Mouse (Mus musculus) limb, embryonic 15.5 days (tissue): ENCODE results near the gene Gm21983. TPM values are rescaled to one million over a fixed set of nuclear protein-coding genes. Genes with fewer than 3 reads are reported as not detected.
A peak's percentile ranks its signal among the peaks of the same experiment; 100 is the strongest.

ENCODE experiments used
- ATAC-seq: fragments of 200-750 bp; cut with Nextera tagmentation; 2 replicates; pipeline ENCODE4 v1.8.0; 2017; ENCODE audit warnings: low read depth, moderate TSS enrichment; ENCODE audit not compliant: insufficient number of reproducible peaks, low FRiP score, low TSS enrichment
- H3K27ac ChIP-seq: fragments of 300-500 bp; sonication (generic); 2 replicates; pipeline ENCODE4 v1.5.1; 2015; ENCODE audit warnings: moderate library complexity, mild to moderate bottlenecking, inconsistent platforms
- H3K27me3 ChIP-seq: fragments of 300-500 bp; sonication (generic); 2 replicates; pipeline ENCODE4 v1.6.1; 2015; ENCODE audit warnings: inconsistent platforms
- H3K36me3 ChIP-seq: fragments of 300-500 bp; sonication (generic); 2 replicates; pipeline ENCODE4 v1.6.1; 2015; ENCODE audit warnings: inconsistent platforms
- H3K4me1 ChIP-seq: fragments of 300-500 bp; sonication (generic); 2 replicates; pipeline ENCODE4 v1.6.1; 2015; ENCODE audit warnings: inconsistent platforms
- H3K4me2 ChIP-seq: fragments of 300-500 bp; sonication (generic); 2 replicates; pipeline ENCODE4 v1.6.1; 2015; ENCODE audit warnings: mild to moderate bottlenecking, inconsistent platforms
- H3K4me3 ChIP-seq: fragments of 300-500 bp; sonication (generic); 2 replicates; pipeline ENCODE4 v1.5.1; 2015; ENCODE audit warnings: mild to moderate bottlenecking, inconsistent platforms
- H3K9ac ChIP-seq: fragments of 300-500 bp; sonication (generic); 2 replicates; pipeline ENCODE4 v1.6.1; 2015; ENCODE audit warnings: inconsistent platforms
- H3K9me3 ChIP-seq: fragments of 300-500 bp; sonication (generic); 2 replicates; pipeline ENCODE4 v1.6.1; 2016; ENCODE audit warnings: inconsistent platforms
- WGBS: fragments of 180-500 bp; shearing (Covaris S2); methylation state at CpG from one replicate; pipeline ENCODE4 v1.1.7; 2015; 5-methylcytosine and 5-hydroxymethylcytosine counted together
- polyA plus RNA-seq: library from polyadenylated mRNA; unstranded; fragments of >200 nt; fragmentation: Nextera tagmentation; extraction: Ambion mirVana; gene quantifications from 2 replicates; pipeline ENCODE4 v1.2.1, GENCODE M21; 2015

The Gm21983 gene
- polyA plus RNA-seq, 1 experiment from 2014 or later: 0.90 TPM

DNA sequence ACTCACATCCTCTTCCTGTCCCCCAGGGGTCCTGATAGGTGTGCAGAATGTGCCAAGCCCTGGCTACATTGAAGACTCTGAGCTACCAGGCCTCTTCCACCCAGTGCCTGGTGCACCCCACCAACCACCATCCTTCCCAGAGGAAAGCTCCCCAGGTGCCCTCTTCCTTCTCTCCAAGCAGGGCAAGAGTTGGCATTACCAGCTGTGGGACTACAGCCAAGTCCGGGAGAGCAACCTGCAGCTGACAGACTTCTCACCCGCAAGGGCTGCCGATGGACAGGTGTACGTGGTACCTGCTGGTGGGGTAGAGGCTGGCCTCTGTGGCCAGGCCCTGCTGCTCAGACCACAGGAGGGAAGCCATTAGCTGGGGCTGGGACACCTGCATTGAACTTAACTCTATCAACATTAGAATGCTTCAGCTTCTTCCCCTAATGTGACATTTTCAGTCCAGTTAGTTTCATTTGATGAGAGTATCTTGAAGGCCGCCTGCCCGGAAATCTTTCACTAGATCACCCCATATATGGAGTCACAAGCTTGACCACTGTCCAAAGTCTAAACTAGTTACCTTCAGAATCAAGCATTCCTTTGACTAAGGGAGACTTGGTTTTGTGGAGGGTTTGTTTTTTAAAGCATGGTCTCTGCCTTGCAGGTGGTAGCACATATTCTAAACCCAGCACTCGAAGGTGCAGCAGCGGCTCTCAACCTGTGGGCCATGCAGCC, 23.0 kb upstream of the Gm21983 start:
- WGBS: 92% methylated on average over 8 of the region's 8 CpGs
- Histone ChIP-seq H3K36me3 (peaks cover 57% of the 10 kb centered on the region), H3K4me1 (no peaks in the 10 kb centered on the region), H3K27me3 (no peaks in the 10 kb centered on the region), H3K9me3 (no peaks in the 10 kb centered on the region), H3K9ac (no peak overlapping the region), H3K4me3 (no peak overlapping the region), H3K27ac (no peak overlapping the region), H3K4me2 (no peak overlapping the region)
- ATAC-seq: no peak

- Histone ChIP-seq H3K4me1 (peaks cover 17% of the 10 kb centered on the region), H3K36me3 (peaks cover 27% of the 10 kb centered on the region), H3K9me3 (no peaks in the 10 kb centered on the region), H3K4me2 (no peak overlapping the region), H3K27me3 (no peaks in the 10 kb centered on the region), H3K27ac (no peak overlapping the region), H3K4me3 (no peak overlapping the region), H3K9ac (no peak overlapping the region)
- no peak for ATAC-seq
- WGBS: 95% methylated on average over 8 of the region's 8 CpGs
Observed at GRCm38 (mm10) chr7:27198779-27199178, 17.9 kb upstream of the Gm21983 start.

GRCm38 (mm10) chr7:27198355-27198754, 17.5 kb upstream of the Gm21983 start:
- peaks cover 19% of the 10 kb centered on the region for H3K4me1 ChIP-seq
- no peak for ATAC-seq
- H3K36me3 ChIP-seq: peaks cover 28% of the 10 kb centered on the region
- H3K9ac ChIP-seq: no peak overlapping the region
- no peak overlapping the region for H3K4me3 ChIP-seq
- H3K27ac ChIP-seq: no peak overlapping the region
- no peaks in the 10 kb centered on the region for H3K27me3 ChIP-seq
- H3K9me3 ChIP-seq: no peaks in the 10 kb centered on the region
- no peak overlapping the region for H3K4me2 ChIP-seq

DNA sequence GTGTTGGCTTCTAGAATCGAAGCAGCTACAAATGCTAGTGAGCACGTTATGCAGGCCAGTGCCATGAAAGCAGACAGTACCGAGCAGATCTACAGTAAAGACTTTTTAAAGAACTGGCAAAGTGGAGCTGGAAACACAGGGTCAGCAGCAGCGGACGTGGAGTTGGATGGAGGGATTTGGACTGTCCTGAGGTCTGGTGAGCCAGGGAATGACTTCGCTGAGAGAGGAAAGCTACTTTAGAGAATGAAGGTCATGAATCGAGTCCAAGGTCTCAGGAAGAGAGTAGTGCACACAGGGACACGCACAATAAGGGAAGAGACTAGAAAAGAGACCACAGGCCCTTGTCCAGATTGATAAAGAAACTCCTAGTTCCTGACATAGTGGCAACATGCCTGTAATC, 16.7 kb upstream of the Gm21983 start:
- no peaks in the 10 kb centered on the region for H3K9me3 ChIP-seq
- peaks cover 28% of the 10 kb centered on the region for H3K36me3 ChIP-seq
- H3K9ac ChIP-seq: no peak overlapping the region
- no peak overlapping the region for H3K4me3 ChIP-seq
- 90% methylated on average over 8 of the region's 8 CpGs for WGBS
- no peaks in the 10 kb centered on the region for H3K27me3 ChIP-seq
- ATAC-seq: no peak
- H3K4me2 ChIP-seq: no peak overlapping the region
- no peak overlapping the region for H3K27ac ChIP-seq
- peaks cover 19% of the 10 kb centered on the region for H3K4me1 ChIP-seq

GRCm38 (mm10) chr7:27197136-27197535, 16.2 kb upstream of the Gm21983 start:
- no peak overlapping the region for H3K9ac ChIP-seq
- peaks cover 28% of the 10 kb centered on the region for H3K36me3 ChIP-seq
- H3K27ac ChIP-seq: no peak overlapping the region
- ATAC-seq: no peak
- no peak overlapping the region for H3K4me3 ChIP-seq
- no peaks in the 10 kb centered on the region for H3K9me3 ChIP-seq
- no peaks in the 10 kb centered on the region for H3K27me3 ChIP-seq
- WGBS: 82% methylated on average over 3 of the region's 3 CpGs
- peaks cover 19% of the 10 kb centered on the region for H3K4me1 ChIP-seq
- no peak overlapping the region for H3K4me2 ChIP-seq

DNA sequence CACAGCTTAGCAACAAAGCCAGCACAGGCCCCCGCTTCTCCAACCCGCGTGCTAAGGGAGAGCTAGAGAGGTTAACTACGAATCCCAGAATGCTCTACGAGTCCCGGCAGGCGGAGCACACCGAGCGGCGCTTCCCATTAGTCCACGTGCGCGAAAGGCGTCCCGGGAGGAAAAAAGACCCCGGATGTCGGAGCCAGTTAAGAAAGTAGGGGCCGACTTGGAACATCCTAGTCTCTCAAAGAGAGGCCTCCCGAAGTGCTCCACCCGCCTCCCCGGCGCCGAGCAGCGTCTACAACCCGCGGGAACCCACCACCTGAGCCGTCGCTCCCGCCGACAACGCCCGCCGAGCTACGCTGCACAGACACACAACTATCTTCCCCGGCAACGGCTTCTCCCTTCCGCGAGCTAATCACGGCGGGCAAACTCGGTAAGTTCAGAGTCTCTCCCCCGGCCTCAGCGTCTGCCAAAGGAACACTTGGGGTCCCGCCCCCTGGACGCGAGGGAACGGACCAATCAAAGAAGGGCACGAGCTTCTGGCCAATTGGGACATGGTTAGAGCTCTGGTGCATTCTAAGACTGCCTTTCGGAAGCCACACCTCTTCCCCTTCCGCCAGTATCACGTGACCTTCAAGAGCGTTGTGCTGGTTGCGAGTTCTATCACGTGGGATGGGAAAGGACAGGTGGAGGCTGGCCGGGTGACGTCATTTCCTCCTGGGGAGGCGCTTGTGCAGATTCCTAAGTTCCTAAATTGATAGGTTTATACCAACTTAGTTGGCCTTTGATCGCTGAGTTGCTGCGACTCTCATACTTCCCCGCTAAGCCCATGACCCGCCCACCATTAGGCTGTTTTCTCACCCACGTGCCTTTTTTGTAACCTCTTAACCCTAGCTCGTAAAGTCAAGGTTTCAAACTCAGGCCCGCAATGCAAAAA, 15.1 kb upstream of the Gm21983 start, which contains the start of the genes BC024978 and Snrpa:
TSS of gene BC024978 (plus strand) at position 101 of the 931 bp plus-strand sequence.
TSS of gene Snrpa (minus strand) at position 591 of the 931 bp plus-strand sequence.
- Histone ChIP-seq H3K4me2 (peak within 1 kb of the TSS; percentile 62), H3K36me3 (peaks cover 33% of the 10 kb centered on the region), H3K4me3 (peak within 1 kb of the TSS; percentile 91), H3K27ac (peak within 1 kb of the TSS; percentile 100), H3K9ac (peak within 1 kb of the TSS; percentile 89), H3K9me3 (no peaks in the 10 kb centered on the region), H3K4me1 (peaks cover 19% of the 10 kb centered on the region), H3K27me3 (no peaks in the 10 kb centered on the region)
- peak; percentile 99 for ATAC-seq
- under 1% methylated on average over 64 of the region's 64 CpGs for WGBS

- H3K4me1 ChIP-seq: peaks cover 19% of the 10 kb centered on the region
- H3K4me2 ChIP-seq: no peak overlapping the region
- H3K9ac ChIP-seq: no peak overlapping the region
- no peaks in the 10 kb centered on the region for H3K9me3 ChIP-seq
- no peak overlapping the region for H3K4me3 ChIP-seq
- H3K36me3 ChIP-seq: peaks cover 54% of the 10 kb centered on the region
- H3K27ac ChIP-seq: no peak overlapping the region
- WGBS: 82% methylated on average over 4 of the region's 4 CpGs
- no peak for ATAC-seq
- no peaks in the 10 kb centered on the region for H3K27me3 ChIP-seq
Observed at GRCm38 (mm10) chr7:27193731-27194130, 12.8 kb upstream of the Gm21983 start.

DNA sequence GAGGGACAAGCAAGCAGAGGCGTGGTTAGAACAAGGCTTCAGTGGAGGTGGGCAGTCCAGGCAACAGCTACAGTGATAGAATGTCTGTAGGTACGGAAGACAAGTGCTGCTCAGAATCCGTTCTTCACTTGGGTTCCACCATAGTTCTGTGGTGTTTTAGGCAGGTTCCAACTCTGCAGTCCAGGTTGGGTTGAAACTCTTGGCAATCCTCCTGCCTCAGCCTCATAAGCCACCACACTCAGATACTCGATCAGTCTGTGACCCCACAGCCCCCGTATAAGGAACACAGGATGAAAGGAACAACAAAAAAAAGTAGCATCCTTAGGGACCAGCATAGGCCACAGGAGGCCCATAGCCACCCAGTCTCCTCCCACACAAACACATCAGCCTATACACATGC, 11.5 kb upstream of the Gm21983 start:
- 91% methylated on average over 5 of the region's 5 CpGs for whole genome bisulfite sequencing
- H3K4me1 ChIP-seq: peaks cover 19% of the 10 kb centered on the region

DNA sequence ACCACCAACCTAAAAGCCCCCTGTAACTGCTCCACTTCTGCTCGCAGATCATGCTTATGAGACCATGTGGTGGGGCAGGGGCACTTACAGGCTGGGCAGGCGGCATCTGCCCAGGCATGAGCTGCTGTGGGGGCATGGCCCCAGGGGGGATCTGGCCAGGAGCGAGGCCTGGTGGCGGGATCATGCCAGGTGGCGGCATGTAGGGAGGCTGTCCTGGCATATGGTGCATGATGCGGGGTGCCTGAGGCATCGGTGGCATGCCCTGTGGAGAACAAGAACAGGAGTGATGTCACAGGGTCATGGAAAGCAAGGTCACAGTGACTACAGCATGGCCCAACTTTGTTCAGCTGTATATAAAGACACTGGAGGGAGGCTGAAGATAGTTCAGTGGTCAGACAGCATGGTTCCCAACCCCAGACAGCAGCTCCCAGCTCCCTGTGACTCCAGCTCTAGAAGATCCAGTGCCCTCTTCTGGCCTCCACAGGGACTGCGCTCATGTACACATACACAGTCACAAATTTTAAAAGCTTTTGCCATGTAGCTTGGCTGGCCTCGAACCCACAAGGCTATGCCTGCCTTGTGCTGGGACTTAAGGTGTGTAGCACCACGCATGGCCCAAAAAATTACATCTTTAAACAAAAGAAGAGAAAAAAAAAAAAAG, 8.5 kb upstream of the Gm21983 start:
- Histone ChIP-seq H3K36me3 (peaks cover 96% of the 10 kb centered on the region), H3K27ac (no peak overlapping the region), H3K9ac (no peak overlapping the region), H3K9me3 (no peaks in the 10 kb centered on the region), H3K4me1 (peaks cover 6% of the 10 kb centered on the region), H3K4me2 (no peak overlapping the region), H3K27me3 (no peaks in the 10 kb centered on the region), H3K4me3 (no peak overlapping the region)
- 97% methylated on average over 10 of the region's 10 CpGs for WGBS
- no peak for ATAC-seq

More for the DNA sequence above, 11.5 kb upstream of the Gm21983 start:
- H3K4me3 ChIP-seq: no peak overlapping the region
- ATAC-seq: no peak
- H3K36me3 ChIP-seq: peaks cover 67% of the 10 kb centered on the region
- no peak overlapping the region for H3K4me2 ChIP-seq
- H3K9ac ChIP-seq: no peak overlapping the region
- no peaks in the 10 kb centered on the region for H3K27me3 ChIP-seq
- no peak overlapping the region for H3K27ac ChIP-seq
- H3K9me3 ChIP-seq: no peaks in the 10 kb centered on the region

- Histone ChIP-seq H3K4me1 (peaks cover 6% of the 10 kb centered on the region), H3K4me2 (no peak overlapping the region), H3K27me3 (no peaks in the 10 kb centered on the region), H3K27ac (no peak overlapping the region), H3K9me3 (no peaks in the 10 kb centered on the region), H3K4me3 (no peak overlapping the region), H3K9ac (no peak overlapping the region), H3K36me3 (peaks cover 69% of the 10 kb centered on the region)
- no peak for ATAC-seq
- 95% methylated on average over 5 of the region's 5 CpGs for WGBS
Observed at GRCm38 (mm10) chr7:27185986-27186385, 5.1 kb upstream of the Gm21983 start.

- no peaks in the 10 kb centered on the region for H3K27me3 ChIP-seq
- H3K4me1 ChIP-seq: peaks cover 7% of the 10 kb centered on the region
- no peak overlapping the region for H3K27ac ChIP-seq
- no peak overlapping the region for H3K4me3 ChIP-seq
- H3K9me3 ChIP-seq: no peaks in the 10 kb centered on the region
- ATAC-seq: no peak
- 61% methylated on average over 3 of the region's 3 CpGs for WGBS
- no peak overlapping the region for H3K9ac ChIP-seq
- peaks cover 59% of the 10 kb centered on the region for H3K36me3 ChIP-seq
- no peak overlapping the region for H3K4me2 ChIP-seq
Observed at GRCm38 (mm10) chr7:27184964-27185363, 4.1 kb upstream of the Gm21983 start.
